9 mouse cellular contexts compared by ENCODE assay signal in genomic region chr3:87886416-87886815, GRCm38 (mm10). TPM values are rescaled to one million over a fixed set of nuclear protein-coding genes. Genes with fewer than 3 reads are reported as not detected.
DNase-seq lines count a peak whose midpoint lies in the region; ATAC-seq and TF ChIP-seq lines count a peak whose summit lies in the region.
"Had no signal": no experiment of that assay in that cellular context is flagged by ENCODE, and none has a peak within 500 bp of the region (broad histone marks: within the 10 kb centered on the region; RNA-seq: fewer than 3 reads in every experiment).

No protein-coding gene starts in this region.

- H3K79me2 ChIP-seq in MEL (ENCODE audit: control insufficient read depth, insufficient read depth, low read length, poor library complexity), result peaks cover 29% of the 10 kb centered on the region

- no peak for ATAC-seq in heart, embryonic 16.5 days (replicated peaks; ENCODE audit: extremely low read depth, insufficient read depth, low FRiP score)
- ATAC-seq in heart, postnatal 0 days (ENCODE audit: insufficient read depth, low read depth), result no peak
- ATAC-seq in frontal cortex, adult (ENCODE audit: low TSS enrichment), result no peak

- TF ChIP-seq POLR2A in MEL (IDR thresholded peaks at IDR 0.05; ENCODE audit: control insufficient read depth in 1 of 2, insufficient read depth in 1 of 2, low read depth in 1 of 2, low read length in 2 of 2, poor library complexity in 1 of 2), result no peak

- H3K9me3 ChIP-seq in heart, embryonic 16.5 days (replicated peaks; ENCODE audit: control insufficient read depth, low read length), result no peaks in the 10 kb centered on the region; the same call in none of the 2 replicates
- H3K9me3 ChIP-seq in MEL (replicated peaks; ENCODE audit: insufficient read depth, low read length), result no peaks in the 10 kb centered on the region
- 0 out of 2 replicates have a peak, but pooled peaks cover 2% of the 10 kb centered on the region for H3K9me3 ChIP-seq in heart, postnatal 0 days (replicated peaks; ENCODE audit: control insufficient read depth, low read length)
- peaks cover 6% of the 10 kb centered on the region; the same call in 1 of the 2 replicates for H3K9me3 ChIP-seq in midbrain, embryonic 10.5 days (replicated peaks)

- no peak for DNase-seq in heart, adult 8-10 months (ENCODE audit: low spot score)
- no peak for DNase-seq in MEL (ENCODE audit: low read depth, low spot score)
- no peak for DNase-seq in heart, postnatal 0 days (ENCODE audit: low spot score)
- no peak for DNase-seq in midbrain, embryonic 10.5 days (ENCODE audit: low spot score)
- no peak for DNase-seq in spleen, postnatal 4 days (ENCODE audit: low spot score in 2 of 2)
- DNase-seq in layer of hippocampus, adult 9-11 months, result no peak
- DNase-seq: gastrocnemius, postnatal 25 days had no signal

- no peak overlapping the region for H3K9ac ChIP-seq in heart, embryonic 16.5 days (ENCODE audit: low read length)
- H3K9ac ChIP-seq in MEL (ENCODE audit: control insufficient read depth, low read depth, low read length, poor library complexity, severe bottlenecking), result peak overlapping the region; percentile 64
- H3K9ac ChIP-seq in heart, postnatal 0 days (replicated peaks; ENCODE audit: low read depth, low read length), result no peak overlapping the region

- H3K4me1 ChIP-seq in heart, embryonic 16.5 days (ENCODE audit: control insufficient read depth, insufficient read depth, low read length), result peaks cover 18% of the 10 kb centered on the region
- peaks cover 3 to 19% of the 10 kb centered on the region in 2 experiments; a peak in 3 of 4 replicates for H3K4me1 ChIP-seq in MEL (ENCODE audit: control insufficient read depth in 1 of 2, insufficient read depth in 2 of 2, low read length in 2 of 2)
- H3K4me1 ChIP-seq in heart, postnatal 0 days (ENCODE audit: control insufficient read depth, insufficient read depth), result peaks cover 18% of the 10 kb centered on the region
- peaks cover 20% of the 10 kb centered on the region for H3K4me1 ChIP-seq in midbrain, embryonic 10.5 days

- no peaks in the 10 kb centered on the region for H3K27me3 ChIP-seq in heart, embryonic 16.5 days (ENCODE audit: control insufficient read depth, insufficient read depth, low read length)
- no peaks in the 10 kb centered on the region for H3K27me3 ChIP-seq in MEL (ENCODE audit: control insufficient read depth in 1 of 2, insufficient read depth in 2 of 2, low read length in 2 of 2)
- no peaks in the 10 kb centered on the region for H3K27me3 ChIP-seq in heart, postnatal 0 days (ENCODE audit: control insufficient read depth, insufficient read depth, low read length)
- no peaks in the 10 kb centered on the region for H3K27me3 ChIP-seq in midbrain, embryonic 10.5 days (ENCODE audit: low read depth, poor library complexity, severe bottlenecking)

- no peak for TF ChIP-seq EP300 in MEL (IDR thresholded peaks at IDR 0.05; ENCODE audit: low read depth in 1 of 2, low read length in 2 of 2)
- TF ChIP-seq EP300 in heart, postnatal 0 days (IDR thresholded peaks at IDR 0.05; ENCODE audit: low read depth), result no peak

- WGBS in heart, embryonic 16.5 days, result 88% methylated on average over 6 of the region's 6 CpGs
- WGBS in heart, postnatal 0 days, result 82% methylated on average over 6 of the region's 6 CpGs
- 86% methylated on average over 6 of the region's 6 CpGs for WGBS in midbrain, embryonic 10.5 days

- peak overlapping the region; percentile 99; the same call in 1 of the 2 replicates for H3K4me3 ChIP-seq in heart, embryonic 16.5 days (ENCODE audit: low read length)
- peak overlapping the region; percentile 40 to 93 for H3K4me3 ChIP-seq in MEL (ENCODE audit: control insufficient read depth in 1 of 2, insufficient read depth in 1 of 2, low read depth in 2 of 2, low read length in 2 of 2)
- H3K4me3 ChIP-seq in heart, postnatal 0 days (ENCODE audit: low read depth, low read length), result peak overlapping the region; percentile 90; the same call in 1 of the 2 replicates
- H3K4me3 ChIP-seq in midbrain, embryonic 10.5 days, result peak overlapping the region; percentile 99

- peak overlapping the region; percentile 68 for H3K4me2 ChIP-seq in heart, embryonic 16.5 days (ENCODE audit: low read depth, low read length)
- peak overlapping the region; percentile 57; the same call in 1 of the 2 replicates for H3K4me2 ChIP-seq in heart, postnatal 0 days (ENCODE audit: low read depth, low read length)

- H3K36me3 ChIP-seq in heart, embryonic 16.5 days (ENCODE audit: control insufficient read depth, insufficient read depth), result no peaks in the 10 kb centered on the region; the same call in 1 of the 2 replicates
- peaks cover 0 to 16% of the 10 kb centered on the region in 2 experiments; a peak in 2 of 4 replicates for H3K36me3 ChIP-seq in MEL (ENCODE audit: control insufficient read depth in 1 of 2, insufficient read depth in 2 of 2, low read length in 2 of 2)
- peaks cover 3% of the 10 kb centered on the region; the same call in 1 of the 2 replicates for H3K36me3 ChIP-seq in heart, postnatal 0 days (replicated peaks; ENCODE audit: control insufficient read depth, insufficient read depth, low read length)
- H3K36me3 ChIP-seq in midbrain, embryonic 10.5 days, result peaks cover 12% of the 10 kb centered on the region

- TF ChIP-seq RAD21 in MEL (IDR thresholded peaks at IDR 0.05; ENCODE audit: low read depth, low read length), result no peak

- TF ChIP-seq CTCF in MEL (IDR thresholded peaks at IDR 0.05 in 2 of 3, conservative IDR thresholded peaks at IDR 0.05 in 1 of 3; ENCODE audit: control insufficient read depth in 1 of 3, insufficient read depth in 1 of 3, low read depth in 2 of 3, low read length in 3 of 3, poor library complexity in 1 of 3, severe bottlenecking in 1 of 3), result no peak
- TF ChIP-seq CTCF in heart, postnatal 0 days (IDR thresholded peaks at IDR 0.05; ENCODE audit: low read depth), result no peak

- no peak overlapping the region for H3K27ac ChIP-seq in heart, embryonic 16.5 days (ENCODE audit: low read length)
- H3K27ac ChIP-seq in MEL (ENCODE audit: control insufficient read depth, low read depth, low read length), result no peak overlapping the region
- no peak overlapping the region for H3K27ac ChIP-seq in heart, postnatal 0 days (ENCODE audit: low read depth)
- peak overlapping the region; percentile 96; the same call in 1 of the 2 replicates for H3K27ac ChIP-seq in midbrain, embryonic 10.5 days (replicated peaks)

RNA-seq across cellular contexts. Expression of gene Prcc, which starts 1.0 kb away (rescaled TPM):
- polyA plus RNA-seq in heart, embryonic 16.5 days (2015; fragmentation: Nextera tagmentation; extraction: Ambion mirVana), result 10.6 and 12.1 TPM in 2 replicates
- 10 to 100 TPM; 40.7 to 49.8 (median 45.6) TPM for total RNA-seq in heart, adult 8-10 months (2022)
- 43.2 and 47.0 TPM in 2 replicates for total RNA-seq in MEL (2012; rRNA removed)
- polyA plus RNA-seq in MEL (2012; ENCODE audit: insufficient read depth in 1 of 2, insufficient read length in 2 of 2, low read depth in 1 of 2, low replicate concordance in 2 of 2, missing spikeins in 1 of 2), result 10 to 100 TPM in 1 of 2 experiments, not detected in 1; 65.9 TPM
- 55.6 and 68.6 TPM in 2 replicates for total RNA-seq in heart, postnatal 0 days (2014; rRNA removed; ENCODE audit: low replicate concordance)
- 10.0 and 12.1 TPM in 2 replicates for polyA plus RNA-seq in heart, postnatal 0 days (2015; fragmentation: Nextera tagmentation; extraction: Ambion mirVana)
- 18.6 and 19.1 TPM in 2 replicates for polyA plus RNA-seq in midbrain, embryonic 10.5 days (2016; fragmentation: Nextera tagmentation; extraction: Ambion mirVana)

RNA-seq across cellular contexts. Expression of gene Hdgf, which starts 19.7 kb away (rescaled TPM):
- polyA plus RNA-seq in heart, embryonic 16.5 days (2015; fragmentation: Nextera tagmentation; extraction: Ambion mirVana), result 74.3 and 134 TPM in 2 replicates
- 100 to 1,000 TPM; 109 to 118 (median 117) TPM for total RNA-seq in heart, adult 8-10 months (2022)
- 505 and 519 TPM in 2 replicates for total RNA-seq in MEL (2012; rRNA removed)
- 1,000 to 10,000 TPM in 1 of 2 experiments, 100 to 1,000 TPM in 1; 369 to 1,503 TPM for polyA plus RNA-seq in MEL (2012; ENCODE audit: insufficient read depth in 1 of 2, insufficient read length in 2 of 2, low read depth in 1 of 2, low replicate concordance in 2 of 2, missing spikeins in 1 of 2)
- 62.1 and 79.7 TPM in 2 replicates for total RNA-seq in heart, postnatal 0 days (2014; rRNA removed; ENCODE audit: low replicate concordance)
- 81.0 and 83.8 TPM in 2 replicates for polyA plus RNA-seq in heart, postnatal 0 days (2015; fragmentation: Nextera tagmentation; extraction: Ambion mirVana)
- polyA plus RNA-seq in midbrain, embryonic 10.5 days (2016; fragmentation: Nextera tagmentation; extraction: Ambion mirVana), result 176 and 213 TPM in 2 replicates

RNA-seq across cellular contexts. Expression of gene Mrpl24, which starts 32.9 kb away (rescaled TPM):
- polyA plus RNA-seq in heart, embryonic 16.5 days (2015; fragmentation: Nextera tagmentation; extraction: Ambion mirVana), result 66.1 and 68.4 TPM in 2 replicates
- total RNA-seq in heart, adult 8-10 months (2022), result 10 to 100 TPM; 73.5 to 80.6 (median 77.1) TPM
- 59.5 and 66.2 TPM in 2 replicates for total RNA-seq in MEL (2012; rRNA removed)
- 10 to 100 TPM in 1 of 2 experiments, not detected in 1; 77.3 TPM for polyA plus RNA-seq in MEL (2012; ENCODE audit: insufficient read depth in 1 of 2, insufficient read length in 2 of 2, low read depth in 1 of 2, low replicate concordance in 2 of 2, missing spikeins in 1 of 2)
- 53.9 and 57.1 TPM in 2 replicates for total RNA-seq in heart, postnatal 0 days (2014; rRNA removed; ENCODE audit: low replicate concordance)
- polyA plus RNA-seq in heart, postnatal 0 days (2015; fragmentation: Nextera tagmentation; extraction: Ambion mirVana), result 62.3 and 67.2 TPM in 2 replicates
- 78.3 and 81.6 TPM in 2 replicates for polyA plus RNA-seq in midbrain, embryonic 10.5 days (2016; fragmentation: Nextera tagmentation; extraction: Ambion mirVana)

RNA-seq across cellular contexts. Expression of gene Sh2d2a, which starts 39.9 kb away (rescaled TPM):
- polyA plus RNA-seq in heart, embryonic 16.5 days (2015; fragmentation: Nextera tagmentation; extraction: Ambion mirVana), result 3.3 and 8.9 TPM in 2 replicates
- total RNA-seq in heart, adult 8-10 months (2022), result under 1 TPM in 2 of 4 experiments, not detected in 2; 0.06 to 0.16 TPM
- total RNA-seq in MEL (2012; rRNA removed), result not detected in 2 replicates
- not detected for polyA plus RNA-seq in MEL (2012; ENCODE audit: insufficient read depth in 1 of 2, insufficient read length in 2 of 2, low read depth in 1 of 2, low replicate concordance in 2 of 2, missing spikeins in 1 of 2)
- total RNA-seq in heart, postnatal 0 days (2014; rRNA removed; ENCODE audit: low replicate concordance), result 1.7 TPM in 1 of 2 replicates, not detected in the other
- 0.08 and 0.10 TPM in 2 replicates for polyA plus RNA-seq in heart, postnatal 0 days (2015; fragmentation: Nextera tagmentation; extraction: Ambion mirVana)
- polyA plus RNA-seq in midbrain, embryonic 10.5 days (2016; fragmentation: Nextera tagmentation; extraction: Ambion mirVana), result 0.06 and 0.11 TPM in 2 replicates

RNA-seq across cellular contexts. Expression of gene Isg20l2, which starts 43.7 kb away (rescaled TPM):
- 29.2 and 29.4 TPM in 2 replicates for polyA plus RNA-seq in heart, embryonic 16.5 days (2015; fragmentation: Nextera tagmentation; extraction: Ambion mirVana)
- total RNA-seq in heart, adult 8-10 months (2022), result 1 to 10 TPM; 9.0 to 9.8 (median 9.7) TPM
- total RNA-seq in MEL (2012; rRNA removed), result 61.4 and 71.8 TPM in 2 replicates
- 10 to 100 TPM in 1 of 2 experiments, not detected in 1; 45.0 TPM for polyA plus RNA-seq in MEL (2012; ENCODE audit: insufficient read depth in 1 of 2, insufficient read length in 2 of 2, low read depth in 1 of 2, low replicate concordance in 2 of 2, missing spikeins in 1 of 2)
- 8.2 and 24.0 TPM in 2 replicates for total RNA-seq in heart, postnatal 0 days (2014; rRNA removed; ENCODE audit: low replicate concordance)
- 14.2 and 16.2 TPM in 2 replicates for polyA plus RNA-seq in heart, postnatal 0 days (2015; fragmentation: Nextera tagmentation; extraction: Ambion mirVana)
- polyA plus RNA-seq in midbrain, embryonic 10.5 days (2016; fragmentation: Nextera tagmentation; extraction: Ambion mirVana), result 81.6 and 81.9 TPM in 2 replicates
